Mouse (Mus musculus): ENCODE results near the gene Bcas3.

Bcas3 gene

DNA sequence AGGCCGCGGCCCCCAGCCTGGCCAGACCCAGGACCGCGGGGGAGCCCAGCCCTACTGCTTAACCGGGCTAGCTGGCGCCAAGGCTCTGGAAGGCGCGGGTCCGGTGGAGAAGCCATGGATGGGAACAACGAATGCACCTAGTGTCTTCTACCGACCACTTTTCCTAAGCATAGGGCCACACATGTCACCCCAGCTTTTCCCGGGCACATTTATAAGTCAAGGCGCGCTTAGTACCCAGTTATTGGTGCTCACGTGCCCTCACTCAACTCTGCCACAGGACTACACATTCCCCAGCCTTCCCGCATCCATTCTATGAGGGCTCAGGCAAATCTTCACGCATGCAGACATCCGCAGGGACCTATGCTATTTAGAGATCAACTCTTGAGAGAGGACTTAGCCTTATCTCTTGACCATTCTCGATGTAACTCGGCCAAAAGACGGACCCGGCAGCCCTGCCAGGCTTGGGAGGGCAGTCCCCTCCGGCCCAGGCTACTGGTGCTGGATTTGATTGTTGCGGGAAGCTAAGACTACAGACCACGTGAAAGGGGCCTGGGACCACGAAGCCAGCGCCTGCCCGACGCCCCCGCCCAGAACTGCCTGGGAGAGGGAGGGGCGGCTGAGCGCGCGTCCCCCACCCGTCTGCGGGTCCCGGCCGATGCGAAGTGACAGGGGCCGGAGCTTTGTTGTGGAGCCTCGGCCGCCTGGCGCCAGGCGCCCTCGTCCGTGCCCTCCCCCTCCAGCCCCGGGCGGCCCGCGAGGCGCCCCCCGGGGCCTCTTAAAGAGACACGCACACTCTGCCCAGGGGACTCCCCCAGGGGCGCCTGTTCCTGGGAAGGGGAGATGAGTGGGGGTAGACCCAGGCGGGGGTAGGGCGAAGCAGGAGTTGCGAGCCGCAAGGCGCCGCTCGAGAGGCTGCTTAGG is 476.8 kb downstream of the Bcas3 start:
- DNase-seq (ENCODE audit: low spot score), result no peak

DNA sequence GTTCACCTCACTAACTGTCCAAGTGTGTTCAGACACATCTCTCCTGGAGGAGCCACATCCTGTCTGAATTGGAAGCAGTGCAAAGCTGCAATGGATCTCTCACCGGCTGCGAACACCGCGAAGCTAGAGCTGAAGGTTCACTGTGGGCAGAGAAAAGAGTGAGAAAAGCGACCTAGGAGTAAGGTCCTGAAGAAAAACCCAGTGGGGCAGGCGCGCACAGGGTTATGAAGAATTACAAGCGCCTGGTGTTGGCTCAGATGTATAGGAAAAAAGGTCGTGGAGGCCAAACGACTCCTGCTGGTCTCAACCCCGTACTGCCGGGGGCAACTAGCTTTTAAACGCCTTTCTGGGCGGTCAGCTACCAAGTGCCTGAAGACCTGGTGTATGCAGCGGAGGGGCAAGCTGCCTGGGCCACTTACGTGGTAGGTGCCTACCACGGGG is 478.0 kb downstream of the Bcas3 start:
- DNase-seq (ENCODE audit: low spot score), result no peak

DNA sequence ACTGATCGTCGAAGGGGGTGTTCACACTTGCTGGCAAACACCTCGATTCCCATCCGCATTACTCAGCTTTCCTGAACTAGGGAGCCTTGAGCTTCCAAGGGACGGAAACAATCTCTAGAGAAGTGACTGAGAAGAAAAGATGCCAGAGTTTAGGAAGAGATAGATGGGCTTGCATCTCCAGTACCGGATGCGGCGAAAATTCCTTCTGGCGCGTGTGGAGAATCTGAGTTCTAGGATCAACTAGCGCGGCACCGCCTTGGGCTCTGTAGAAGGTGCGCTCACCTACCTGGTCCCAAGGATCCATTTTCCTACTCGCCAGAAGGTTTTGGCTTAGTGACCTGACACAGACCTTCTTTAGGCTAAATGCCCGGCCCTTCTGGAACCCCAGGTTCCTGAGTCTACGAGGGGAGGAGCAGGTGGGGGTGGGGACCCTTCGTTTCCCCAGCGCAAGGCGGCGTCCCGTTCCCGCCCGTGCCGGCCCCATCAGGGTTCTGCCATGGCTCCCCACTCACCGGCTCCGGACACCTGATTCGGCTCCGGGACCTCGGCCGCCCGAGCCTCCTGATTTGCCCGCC is 478.8 kb downstream of the Bcas3 start:
- no peak for DNase-seq (ENCODE audit: low spot score)

GRCm38 (mm10) chr11:85832231-85832924 is 479.4 kb downstream of the Bcas3 start, which contains the start of gene Tbx2:
Gene Tbx2, plus strand, starts transcription at chr11:85832551.
- DNase-seq (ENCODE audit: low spot score), result no peak

- no peak for DNase-seq (ENCODE audit: low spot score)
Measured at GRCm38 (mm10) chr11:85833081-85833521, 480.1 kb downstream of the Bcas3 start.

DNA sequence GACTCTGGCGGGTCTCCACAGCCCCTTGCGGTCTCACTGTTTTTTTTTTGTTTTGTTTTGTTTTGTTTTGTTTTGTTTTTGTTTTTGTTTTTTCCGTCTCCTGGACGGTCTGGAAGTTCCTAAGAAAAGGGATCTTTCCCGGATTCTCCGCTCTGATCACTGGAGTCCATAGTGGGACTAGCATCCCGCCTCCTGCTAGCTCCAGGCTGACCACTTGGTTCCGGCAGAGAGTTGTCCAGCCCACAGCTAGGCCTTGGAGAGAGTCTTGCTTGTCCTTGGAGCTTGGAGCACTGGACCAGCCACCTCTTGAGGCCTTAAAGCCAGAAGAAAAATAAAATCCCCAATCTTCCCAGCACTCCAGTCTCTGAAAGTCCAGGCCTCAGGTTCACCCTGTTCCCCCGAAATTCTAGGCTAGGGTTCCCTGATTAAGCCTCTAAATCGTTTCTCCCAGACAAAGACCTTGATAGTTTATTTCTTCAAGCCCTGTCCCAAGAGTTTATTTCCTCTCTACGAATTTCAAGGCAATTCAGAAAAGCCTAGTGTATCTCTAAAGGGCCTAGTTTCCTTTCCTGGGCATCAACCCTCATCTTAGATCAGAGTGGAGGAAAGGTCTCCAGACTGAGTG is 480.9 kb downstream of the Bcas3 start:
- no peak for DNase-seq (ENCODE audit: low spot score)

- DNase-seq (ENCODE audit: low spot score), result no peak
Measured at GRCm38 (mm10) chr11:85834386-85834931, 481.5 kb downstream of the Bcas3 start.

DNA sequence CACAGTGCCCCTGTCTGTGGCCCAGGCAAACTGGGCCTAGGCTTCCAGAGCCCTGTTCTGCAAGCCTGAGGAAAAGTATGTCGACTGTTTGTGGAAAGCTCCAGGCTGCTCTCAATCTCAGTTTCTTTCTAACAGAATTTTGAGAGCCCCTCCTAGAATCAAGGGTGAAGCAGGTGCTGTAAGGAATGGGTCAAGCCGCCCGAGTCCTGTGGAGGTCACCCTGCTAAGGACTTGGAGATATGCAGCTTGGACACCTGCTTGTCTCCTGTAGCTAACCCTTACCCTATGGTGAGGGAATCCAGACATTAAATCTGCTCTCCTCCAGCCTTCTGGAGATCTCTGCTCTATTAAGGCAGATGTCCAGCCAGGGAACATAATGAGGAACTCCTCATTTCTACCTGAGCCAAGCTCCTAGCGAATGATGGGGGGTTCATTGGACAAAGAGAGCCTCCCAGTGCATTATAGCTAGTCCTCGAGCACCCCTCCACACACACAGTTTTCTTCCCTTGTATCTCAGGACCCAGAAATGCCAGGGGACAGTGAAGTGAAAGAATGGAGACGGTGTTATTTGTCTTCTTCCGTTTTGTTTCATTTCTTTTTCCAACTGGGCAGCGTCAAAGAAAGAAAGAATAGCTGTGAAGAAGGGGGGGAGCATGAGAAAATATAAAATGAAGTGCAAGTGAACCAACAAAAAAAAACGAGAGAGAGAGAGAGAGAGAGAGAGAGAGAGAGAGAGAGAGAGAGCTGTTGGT is 482.2 kb downstream of the Bcas3 start:
- no peak for DNase-seq (ENCODE audit: low spot score)

DNA sequence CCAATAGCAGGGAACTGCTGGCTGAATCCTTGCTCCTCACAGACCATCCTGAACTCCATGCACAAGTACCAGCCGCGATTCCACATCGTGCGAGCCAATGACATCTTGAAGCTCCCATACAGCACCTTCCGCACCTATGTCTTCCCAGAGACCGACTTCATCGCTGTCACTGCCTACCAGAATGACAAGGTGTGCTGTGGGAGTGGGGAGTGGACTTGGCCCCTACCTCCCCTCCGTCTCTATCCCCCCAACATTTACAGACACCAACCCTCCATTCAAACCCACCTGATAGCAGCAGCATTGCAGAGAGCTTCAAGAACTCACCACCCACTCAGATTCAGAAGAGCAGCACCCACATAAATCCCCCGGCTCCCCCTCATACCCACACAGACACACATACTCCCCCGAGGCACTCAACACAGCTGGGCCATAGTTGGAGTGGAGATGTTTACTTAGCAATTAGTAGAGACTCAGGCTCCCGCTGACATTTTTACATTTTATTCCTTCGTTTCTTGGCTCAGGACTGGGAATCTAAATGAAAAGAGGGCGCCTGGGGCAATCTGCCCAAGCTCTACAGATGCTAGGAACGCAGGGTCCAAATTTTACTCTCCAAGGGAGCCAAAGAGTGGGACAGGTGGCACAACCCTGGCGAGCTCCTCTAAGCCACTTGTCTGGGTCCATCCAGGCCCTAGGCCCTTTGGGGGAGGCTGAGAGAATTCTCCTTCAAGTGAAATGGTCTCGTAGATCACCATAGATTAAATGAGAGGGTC is 483.0 kb downstream of the Bcas3 start:
- DNase-seq (ENCODE audit: low spot score), result no peak

GRCm38 (mm10) chr11:85836523-85837290 is 483.7 kb downstream of the Bcas3 start:
- DNase-seq (ENCODE audit: low spot score), result no peak

- no peak for DNase-seq (ENCODE audit: low spot score)
Measured at GRCm38 (mm10) chr11:85837291-85837647, 484.3 kb downstream of the Bcas3 start.

- DNase-seq (ENCODE audit: low spot score), result no peak
Measured at GRCm38 (mm10) chr11:85837648-85838423, 484.9 kb downstream of the Bcas3 start.

DNA sequence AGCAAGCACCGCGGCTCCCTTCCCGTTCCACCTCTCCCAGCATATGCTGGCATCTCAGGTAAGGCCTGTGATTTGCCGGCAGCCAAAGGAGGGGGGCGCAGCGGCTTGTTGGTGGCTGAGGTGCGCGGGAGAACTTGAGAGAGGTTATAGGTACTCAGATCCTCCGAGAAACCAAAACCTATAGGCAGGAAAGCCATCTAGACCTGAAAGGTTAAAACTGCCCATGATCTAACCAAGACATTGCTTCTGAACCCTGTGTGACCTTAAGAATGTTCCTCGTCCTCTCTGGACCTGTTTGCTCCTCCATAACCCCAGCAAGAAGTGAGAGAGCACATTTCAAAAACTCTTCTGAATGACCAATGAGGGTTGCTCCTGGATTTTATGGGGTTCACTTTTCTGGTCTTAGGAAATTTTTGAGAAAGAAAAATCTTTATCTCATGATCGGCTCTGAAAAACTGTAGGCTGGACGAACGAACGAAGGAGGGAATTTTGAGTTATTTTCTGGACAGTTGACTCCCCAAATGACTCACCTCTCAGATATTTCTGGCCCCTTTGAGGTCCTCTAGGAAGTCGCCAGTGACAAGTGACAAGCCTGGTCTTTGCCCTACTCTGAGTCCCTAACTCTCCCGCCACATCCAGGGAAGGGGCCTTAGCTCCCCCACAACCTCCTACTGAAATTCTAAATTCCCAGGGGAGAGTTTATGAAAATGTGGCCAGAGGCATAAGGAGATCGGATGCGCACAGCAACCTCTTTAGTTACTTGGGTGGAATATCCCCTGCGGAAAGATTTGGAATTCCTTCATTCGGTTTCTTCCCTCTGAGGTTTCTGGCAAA is 485.7 kb downstream of the Bcas3 start:
- DNase-seq (ENCODE audit: low spot score), result no peak

- no peak for DNase-seq (ENCODE audit: low spot score)
Measured at GRCm38 (mm10) chr11:85839258-85840030, 486.5 kb downstream of the Bcas3 start.

DNA sequence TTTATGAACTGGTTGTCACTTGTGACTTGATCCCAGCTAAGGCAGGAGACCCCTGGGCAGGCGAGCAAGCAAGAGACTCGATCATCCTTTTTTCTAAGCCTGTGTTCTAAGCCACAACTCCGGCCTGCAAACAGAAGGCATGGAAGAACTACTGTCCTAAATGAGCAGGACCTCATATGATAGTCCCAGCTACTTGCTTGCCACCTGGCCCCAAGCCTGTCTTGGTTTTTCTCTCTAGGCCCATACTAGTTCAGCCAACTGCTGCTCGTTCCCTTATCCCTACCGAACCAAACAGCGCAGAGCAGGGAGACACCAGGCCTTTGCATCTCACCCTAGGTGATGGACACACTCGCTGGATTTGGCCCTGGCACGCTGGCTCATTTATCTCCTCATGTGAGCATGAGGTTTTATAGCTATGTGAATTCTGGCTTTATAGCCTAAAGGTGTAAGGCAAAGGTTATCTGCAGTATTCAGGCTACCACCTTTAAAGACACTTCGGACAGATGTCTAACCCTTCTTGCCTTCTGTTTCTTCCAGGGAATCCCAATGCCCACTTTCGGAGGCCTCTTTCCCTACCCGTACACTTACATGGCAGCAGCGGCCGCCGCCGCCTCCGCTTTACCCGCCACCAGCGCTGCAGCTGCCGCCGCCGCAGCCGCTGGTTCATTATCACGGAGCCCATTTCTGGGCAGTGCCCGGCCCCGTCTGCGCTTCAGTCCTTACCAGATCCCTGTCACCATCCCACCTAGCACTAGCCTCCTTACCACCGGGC is 487.2 kb downstream of the Bcas3 start:
- DNase-seq (ENCODE audit: low spot score), result no peak

GRCm38 (mm10) chr11:85840803-85841145 is 487.8 kb downstream of the Bcas3 start:
- no peak for DNase-seq (ENCODE audit: low spot score)
